Mouse (Mus musculus) midbrain, embryonic 11.5 days (tissue): ENCODE data around the gene Depdc1b. TPM values are rescaled to one million over a fixed set of nuclear protein-coding genes. Genes with fewer than 3 reads are reported as not detected.

Source experiments
- polyA plus RNA-seq: library from polyadenylated mRNA; unstranded; fragments of >200 nt; fragmentation: Nextera tagmentation; extraction: Ambion mirVana; gene quantifications from 2 replicates; pipeline ENCODE4 v1.2.1, GENCODE M21; 2014

Depdc1b gene
- polyA plus RNA-seq, 1 experiment from 2014 or later, result 17.3 TPM

Other genes starting within 250 kb of the Depdc1b start
- 82.4 and 87.1 TPM in 2 replicates for gene Ndufaf2, start 157.7 kb upstream of the Depdc1b start, polyA plus RNA-seq
- 22.8 and 23.0 TPM in 2 replicates for gene Ercc8, start 157.6 kb upstream of the Depdc1b start, polyA plus RNA-seq
- gene Elovl7, start 101.9 kb upstream of the Depdc1b start, polyA plus RNA-seq, result 0.46 and 0.88 TPM in 2 replicates
- 8.7 and 10.1 TPM in 2 replicates for gene Pde4d, start 133.6 kb downstream of the Depdc1b start, polyA plus RNA-seq